Mouse (Mus musculus) brown adipose tissue, adult 24 weeks (tissue): Measurements from ENCODE around the gene Iqsec2. TPM values are rescaled to one million over a fixed set of nuclear protein-coding genes. Genes with fewer than 3 reads are reported as not detected.
A peak's percentile ranks its signal among the peaks of the same experiment; 100 is the strongest.
"Not testable (repeated sequence)": the region's sequence is repeated elsewhere in the genome, so short reads cannot be mapped to it uniquely, and the experiment has no call there.

Source experiments
- H3K27ac ChIP-seq: fragments of 200-500 bp; replicated peaks from 2 replicates; pipeline ENCODE4 v1.5.1; 2012; ENCODE audit warnings: low read depth, mild to moderate bottlenecking, low read length
- H3K4me1 ChIP-seq: fragments of 200-500 bp; 2 replicates; pipeline ENCODE4 v1.6.1; 2012; ENCODE audit warnings: low read length, mixed read lengths; ENCODE audit not compliant: control insufficient read depth, insufficient read depth, insufficient read length
- H3K4me3 ChIP-seq: fragments of 200-500 bp; 2 replicates; pipeline ENCODE4 v1.5.1; 2012; ENCODE audit warnings: low read depth, mild to moderate bottlenecking, low read length, moderate library complexity; ENCODE audit not compliant: insufficient read depth
- polyA plus RNA-seq: library from polyadenylated mRNA; stranded (reverse); fragments of >200 nt; gene quantifications from 2 replicates; pipeline ENCODE4 v1.2.4, GENCODE M21; 2012; ENCODE audit not compliant: missing spikeins, insufficient read depth, insufficient read length

The Iqsec2 gene
- polyA plus RNA-seq, 1 experiment: 55.1 TPM

DNA sequence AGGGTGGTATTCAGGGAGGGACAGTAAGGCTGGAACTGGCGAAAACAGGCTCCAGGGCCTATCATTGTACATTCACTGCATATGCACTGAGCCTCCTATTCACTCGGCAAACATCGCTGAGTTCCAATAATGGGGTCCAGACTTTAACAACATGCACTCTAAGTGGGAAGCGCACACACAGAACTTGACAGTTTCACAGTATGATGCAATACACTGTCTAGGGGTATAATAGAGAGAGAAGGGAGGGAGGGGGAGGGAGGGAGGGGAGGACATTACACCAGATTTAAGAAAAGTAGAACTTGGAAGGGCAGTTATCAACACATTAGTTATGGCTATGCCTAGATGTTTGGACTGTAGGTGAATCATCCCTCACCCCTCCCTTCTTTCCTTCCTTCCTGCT is 59.2 kb downstream of the Iqsec2 start:
- Histone ChIP-seq H3K27ac (no peak overlapping the region), H3K4me3 (no peak overlapping the region), H3K4me1 (no peaks in the 10 kb centered on the region)

DNA sequence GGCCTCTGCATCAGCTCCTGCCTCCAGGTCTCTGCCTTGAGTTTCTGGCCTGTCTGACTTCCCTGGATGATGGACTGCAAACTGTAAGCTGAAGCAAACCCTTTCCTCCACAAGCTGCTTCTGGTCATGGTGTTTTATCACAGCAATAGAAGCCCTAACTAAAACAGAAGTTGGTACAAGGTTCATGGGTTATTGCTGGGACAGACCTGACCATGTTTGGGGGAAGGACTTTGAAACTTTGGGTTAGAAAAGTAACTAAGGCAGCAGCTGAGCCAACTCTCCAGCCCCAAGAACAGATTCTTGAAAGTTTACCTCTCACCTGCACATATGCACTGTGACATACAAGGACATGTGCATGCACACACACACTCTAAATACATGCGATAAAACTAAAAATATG is 61.4 kb downstream of the Iqsec2 start:
- Histone ChIP-seq H3K4me1 (no peaks in the 10 kb centered on the region), H3K27ac (no peak overlapping the region), H3K4me3 (no peak overlapping the region)

DNA sequence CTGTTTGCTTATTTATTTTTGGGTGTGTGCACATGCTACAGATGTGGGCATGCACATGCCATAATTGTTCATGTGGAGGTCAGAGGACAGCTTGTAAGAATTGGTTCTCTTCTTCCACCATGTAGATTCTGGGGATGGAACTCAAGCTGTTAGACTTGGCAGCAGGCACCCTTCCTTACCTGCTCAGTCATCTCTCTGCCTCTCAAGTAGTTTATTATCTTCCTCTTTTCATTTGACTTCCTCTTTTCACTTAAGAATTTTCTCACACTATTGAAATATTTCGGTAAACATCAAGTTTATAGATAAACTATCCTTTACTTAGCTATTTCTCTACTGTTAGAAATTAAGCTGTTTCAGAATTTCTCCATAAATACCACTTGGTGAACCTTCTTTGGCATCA is 70.6 kb downstream of the Iqsec2 start:
- Histone ChIP-seq H3K27ac (no peak overlapping the region), H3K4me3 (no peak overlapping the region), H3K4me1 (no peaks in the 10 kb centered on the region)

DNA sequence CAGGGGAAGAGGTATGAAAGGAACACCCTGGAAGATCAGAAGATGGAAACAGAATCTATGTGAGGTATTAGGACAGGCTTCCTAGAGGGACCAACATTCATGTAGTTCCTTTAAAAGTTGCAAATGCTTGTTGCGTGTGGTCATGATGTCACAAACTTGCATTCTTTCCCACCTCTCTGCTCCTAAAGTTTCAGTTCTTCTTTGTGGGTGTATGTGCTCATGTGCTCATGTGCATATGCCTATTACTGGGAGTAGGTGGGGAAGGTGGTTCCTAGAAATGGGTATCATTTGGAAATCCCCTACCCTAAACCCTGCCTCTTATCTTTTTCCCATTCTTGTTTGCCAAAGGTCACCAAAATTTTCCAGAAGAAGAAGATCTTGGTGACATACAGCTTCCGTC is 74.5 kb downstream of the Iqsec2 start:
- Histone ChIP-seq H3K4me3 (no peak overlapping the region), H3K4me1 (no peaks in the 10 kb centered on the region; the same call in 1 of the 2 replicates), H3K27ac (no peak overlapping the region)

DNA sequence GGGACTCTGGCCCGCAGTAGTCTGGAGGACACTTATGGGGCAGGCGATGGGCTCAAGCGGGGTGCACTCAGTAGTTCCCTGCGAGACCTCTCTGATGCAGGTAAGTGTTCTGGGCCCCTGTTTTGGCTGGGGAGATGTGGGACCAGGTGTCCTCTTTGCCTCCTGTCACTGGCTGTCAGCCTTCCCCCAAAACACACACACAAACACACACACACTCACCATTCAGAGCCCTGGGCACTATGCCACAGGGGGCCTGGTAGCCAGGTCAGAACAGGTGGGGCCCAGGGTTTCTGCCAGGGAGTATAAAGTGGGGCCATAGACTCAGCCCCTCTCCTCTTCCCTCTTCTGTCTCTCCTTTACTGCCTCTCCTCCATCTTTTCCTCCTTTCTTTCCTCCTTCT is 77.7 kb downstream of the Iqsec2 start:
- H3K27ac ChIP-seq: no peak overlapping the region
- H3K4me1 ChIP-seq: no peaks in the 10 kb centered on the region; the same call in 1 of the 2 replicates
- H3K4me3 ChIP-seq: no peak overlapping the region

DNA sequence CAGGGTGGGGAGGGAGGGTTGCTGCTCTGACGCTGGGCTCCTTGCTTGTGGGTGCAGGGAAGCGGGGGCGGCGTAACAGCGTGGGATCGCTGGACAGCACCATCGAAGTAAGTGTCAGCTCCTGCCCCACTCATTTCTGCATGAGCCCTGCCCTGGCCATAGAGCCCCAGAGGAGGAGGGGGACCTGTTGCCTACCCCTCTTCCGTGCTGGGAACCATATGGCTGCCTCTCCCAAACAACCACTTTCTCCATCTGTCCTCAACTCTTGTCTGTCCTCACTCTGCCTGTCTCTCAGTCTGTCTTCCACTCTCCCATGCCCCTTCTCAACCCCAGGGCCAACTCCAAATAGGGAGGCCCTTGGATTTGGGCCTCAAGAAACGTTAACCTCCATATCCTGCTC is 78.2 kb downstream of the Iqsec2 start:
- no peak overlapping the region for H3K27ac ChIP-seq
- no peaks in the 10 kb centered on the region; the same call in 1 of the 2 replicates for H3K4me1 ChIP-seq
- no peak overlapping the region for H3K4me3 ChIP-seq

DNA sequence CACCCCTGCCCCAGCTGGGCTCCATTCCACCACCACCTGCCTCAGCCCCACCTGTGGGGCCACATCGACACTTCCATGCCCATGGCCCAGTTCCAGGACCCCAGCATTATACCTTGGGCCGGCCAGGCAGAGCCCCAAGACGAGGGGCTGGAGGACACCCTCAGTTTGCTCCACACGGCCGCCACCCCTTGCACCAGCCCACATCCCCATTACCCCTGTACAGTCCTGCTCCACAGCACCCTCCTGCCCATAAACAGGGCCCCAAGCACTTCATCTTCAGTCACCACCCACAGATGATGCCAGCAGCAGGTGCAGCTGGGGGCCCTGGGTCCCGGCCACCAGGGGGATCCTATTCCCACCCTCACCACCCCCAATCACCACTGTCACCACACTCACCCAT is 79.2 kb downstream of the Iqsec2 start:
- Histone ChIP-seq H3K4me1 (no peaks in the 10 kb centered on the region; the same call in 1 of the 2 replicates), H3K27ac (no peak overlapping the region), H3K4me3 (no peak overlapping the region)

DNA sequence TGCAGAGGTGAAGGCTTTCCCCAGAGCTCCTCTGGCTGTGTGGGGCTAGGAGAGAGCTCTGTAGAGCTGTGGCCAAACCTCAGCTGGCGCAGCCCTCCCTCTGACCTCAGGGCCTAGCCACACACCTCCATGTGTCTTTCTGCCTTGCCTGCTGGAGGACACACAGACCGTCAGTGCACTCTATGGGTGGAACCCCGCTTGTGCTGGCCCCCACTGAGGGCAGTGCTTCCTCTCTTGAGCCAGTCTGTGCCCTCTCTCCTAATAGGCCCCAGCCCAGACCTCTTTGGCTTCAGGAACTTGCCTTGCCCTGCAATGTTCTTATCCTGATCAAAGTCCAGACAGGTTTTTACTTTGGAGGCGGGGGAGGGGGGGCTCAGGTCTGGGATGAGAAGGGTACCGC is 80.2 kb downstream of the Iqsec2 start:
- Histone ChIP-seq H3K4me1 (no peaks in the 10 kb centered on the region; the same call in 1 of the 2 replicates), H3K27ac (0 out of 2 replicates have a peak overlapping the region, but pooled peaks have one; percentile 56), H3K4me3 (no peak overlapping the region)

DNA sequence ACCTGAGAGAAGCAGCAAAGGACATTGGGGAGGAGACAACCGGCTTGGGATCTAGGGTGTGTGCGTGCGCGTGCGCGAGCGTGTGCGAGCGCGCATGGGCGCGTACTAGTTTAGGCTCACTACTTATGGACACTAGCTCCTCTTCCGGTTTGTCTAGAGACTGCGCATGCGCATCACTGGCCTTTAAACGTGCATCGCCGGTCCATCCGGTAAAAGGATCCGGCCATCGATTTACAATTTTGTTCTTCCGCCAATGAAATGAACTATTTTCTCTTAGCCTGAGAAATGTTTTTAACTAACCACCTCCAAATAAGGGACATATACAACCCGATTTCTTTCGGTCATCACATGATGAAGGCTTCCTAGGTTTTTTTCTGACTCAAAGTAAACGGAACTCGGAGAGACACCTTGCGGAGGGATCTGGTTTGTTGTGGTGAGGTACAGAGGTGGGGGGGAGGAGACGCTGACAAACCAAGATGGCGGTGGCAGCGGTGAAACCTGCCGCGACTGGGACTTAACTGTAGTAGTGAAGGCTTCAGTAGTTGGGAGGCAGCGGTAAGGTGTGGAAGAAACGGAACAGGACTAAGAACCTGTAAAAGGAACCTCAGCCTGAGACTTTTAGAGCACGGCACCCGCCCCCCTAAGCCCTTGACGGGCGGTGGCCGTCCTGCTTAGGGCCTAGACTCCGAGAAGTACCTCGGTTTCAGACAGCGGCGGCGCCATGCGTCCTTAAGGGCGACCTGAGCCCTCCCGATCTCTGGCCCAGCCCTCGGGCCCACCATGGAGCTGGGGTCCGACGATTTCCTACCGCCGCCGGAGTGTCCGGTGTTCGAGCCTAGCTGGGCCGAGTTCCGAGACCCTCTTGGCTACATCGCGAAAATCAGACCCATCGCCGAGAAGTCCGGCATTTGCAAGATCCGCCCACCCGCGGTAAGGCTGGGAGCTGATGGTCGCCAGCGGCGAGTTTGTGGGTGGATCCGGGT is 89.0 kb downstream of the Iqsec2 start, which contains the start of gene Kdm5c:
Gene Kdm5c (plus strand): TSS at position 240 of the 983 bp plus-strand sequence.
- 0 out of 2 replicates have a peak, but pooled peaks cover 2% of the 10 kb centered on the region for H3K4me1 ChIP-seq
- peak within 1 kb of the TSS; percentile 100 for H3K4me3 ChIP-seq
- H3K27ac ChIP-seq: peak within 1 kb of the TSS; percentile 96

DNA sequence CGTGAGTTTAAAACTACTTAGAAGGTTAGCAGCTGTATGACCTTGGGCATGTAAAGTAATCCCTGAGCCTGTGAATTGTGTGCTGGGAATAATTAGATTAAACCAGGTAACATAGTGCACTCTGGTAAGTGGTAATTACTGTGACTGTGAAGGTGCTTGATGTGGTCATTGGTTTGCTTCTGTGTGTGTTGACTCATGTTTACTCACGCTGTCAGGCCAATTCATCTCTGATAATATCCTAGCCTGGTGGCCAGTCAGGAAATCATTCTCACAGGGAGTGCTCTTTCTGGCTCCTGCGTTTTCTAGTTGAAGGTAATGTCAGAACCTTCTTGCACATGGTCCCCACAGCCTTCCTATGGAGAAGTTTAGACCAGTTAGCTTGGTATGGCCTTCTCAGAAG is 90.1 kb downstream of the Iqsec2 start:
- H3K4me3 ChIP-seq: peak overlapping the region; percentile 100
- H3K27ac ChIP-seq: peak overlapping the region; percentile 96

DNA sequence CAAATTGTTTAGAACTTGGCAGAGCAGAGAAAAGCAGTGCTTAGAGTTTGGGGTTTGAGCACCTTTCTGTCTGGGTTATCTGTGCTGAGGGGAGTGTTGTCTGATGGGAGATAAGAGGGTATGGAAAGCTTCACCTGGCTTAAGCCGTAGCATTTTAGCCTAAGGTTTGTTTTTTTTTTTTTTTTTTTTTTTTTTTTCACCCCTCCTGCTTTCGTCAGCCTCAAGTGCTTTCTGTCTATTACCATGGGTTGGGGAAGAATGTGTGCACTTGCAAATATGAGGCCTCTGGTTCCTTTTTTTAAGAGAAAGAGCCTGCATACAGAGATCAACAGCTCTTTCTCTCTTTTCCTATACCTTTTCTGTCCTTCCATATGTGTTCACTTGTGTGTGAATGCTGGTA is 91.7 kb downstream of the Iqsec2 start:
- Histone ChIP-seq H3K4me3 (no peak overlapping the region), H3K27ac (no peak overlapping the region), H3K4me1 (0 out of 2 replicates have a peak, but pooled peaks cover 2% of the 10 kb centered on the region)

More for the DNA sequence above, 90.1 kb downstream of the Iqsec2 start:
- H3K4me1 ChIP-seq: 0 out of 2 replicates have a peak, but pooled peaks cover 2% of the 10 kb centered on the region

DNA sequence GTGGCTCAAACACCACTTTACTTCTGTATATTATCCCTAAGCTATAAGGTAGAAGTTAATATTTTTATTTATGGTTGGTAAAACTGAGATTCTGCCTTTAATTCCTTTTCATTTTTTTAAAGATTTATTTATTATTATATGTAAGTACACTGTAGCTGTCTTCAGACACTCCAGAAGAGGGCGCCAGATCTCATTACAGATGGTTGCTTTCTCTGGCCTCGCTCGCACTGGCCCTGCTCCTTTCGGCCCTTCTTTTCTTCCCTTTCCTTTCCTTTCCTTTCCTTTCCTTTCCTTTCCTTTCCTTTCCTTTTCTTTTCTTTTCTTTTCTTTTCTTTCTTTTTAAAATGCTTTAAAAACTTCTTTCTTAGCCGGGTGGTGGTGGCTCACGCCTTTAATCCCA is 99.1 kb downstream of the Iqsec2 start:
- H3K27ac ChIP-seq, H3K4me1 ChIP-seq: not testable (repeated sequence)

DNA sequence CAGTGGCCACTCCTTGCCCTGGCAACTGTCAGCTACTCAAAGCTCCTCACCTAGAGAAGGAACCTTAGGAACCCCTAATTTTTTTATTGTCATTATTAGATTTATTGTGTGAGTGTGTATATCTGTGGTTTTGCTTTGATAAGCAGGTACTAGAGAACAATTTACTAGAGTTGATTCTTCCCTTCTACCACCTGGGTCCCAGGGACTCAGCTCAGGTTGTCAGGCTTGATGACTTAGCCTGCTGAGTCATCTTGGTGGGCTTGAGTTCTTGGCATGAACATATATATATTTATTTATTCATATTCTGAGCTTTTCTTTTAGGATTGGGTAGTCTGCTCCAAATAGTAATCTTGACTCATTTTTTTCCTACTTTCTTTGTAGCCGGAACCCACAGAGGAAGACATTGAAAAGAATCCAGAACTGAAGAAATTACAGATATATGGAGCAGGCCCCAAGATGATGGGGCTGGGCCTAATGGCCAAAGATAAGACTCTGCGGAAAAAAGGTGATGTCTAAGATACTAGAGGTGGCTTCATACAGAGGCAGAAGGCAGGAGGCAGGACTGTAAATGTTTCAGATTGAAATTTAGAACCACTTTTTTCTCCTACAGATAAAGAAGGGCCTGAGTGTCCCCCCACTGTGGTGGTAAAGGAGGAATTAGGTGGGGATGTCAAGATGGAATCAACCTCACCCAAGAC is 100.6 kb downstream of the Iqsec2 start:
- no peak overlapping the region for H3K27ac ChIP-seq

More for the DNA sequence above, 99.1 kb downstream of the Iqsec2 start:
- not testable (repeated sequence) for H3K4me3 ChIP-seq

DNA sequence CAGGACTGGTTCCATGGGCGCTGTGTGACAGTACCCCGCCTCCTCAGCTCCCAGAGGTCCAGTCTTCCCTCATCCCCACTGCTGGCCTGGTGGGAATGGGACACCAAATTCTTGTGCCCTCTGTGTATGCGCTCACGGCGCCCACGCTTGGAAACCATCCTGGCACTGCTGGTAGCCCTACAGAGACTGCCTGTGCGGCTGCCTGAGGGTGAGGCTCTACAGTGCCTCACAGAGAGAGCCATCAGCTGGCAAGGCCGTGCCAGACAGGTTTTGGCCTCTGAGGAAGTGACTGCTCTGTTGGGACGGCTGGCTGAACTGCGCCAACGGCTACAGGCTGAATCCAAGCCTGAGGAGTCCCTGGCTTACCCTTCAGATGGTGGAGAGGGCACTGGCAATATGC is 127.1 kb downstream of the Iqsec2 start:
- H3K27ac ChIP-seq: no peak overlapping the region
- H3K4me1 ChIP-seq: no peaks in the 10 kb centered on the region
- H3K4me3 ChIP-seq: no peak overlapping the region

More for the DNA sequence above, 100.6 kb downstream of the Iqsec2 start:
- no peak overlapping the region for H3K4me3 ChIP-seq
- no peaks in the 10 kb centered on the region for H3K4me1 ChIP-seq
